Mouse (Mus musculus) induced T-regulatory cell, adult 2 months (primary cell): Measurements from ENCODE around the gene Mapk8ip3.
A peak's percentile ranks its signal among the peaks of the same experiment; 100 is the strongest.

Experiments used
- DNase-seq: peaks from one replicate; pipeline ENCODE4 v3.0.0-alpha.2; 2012; ENCODE audit warnings: low read depth

Gene Mapk8ip3

DNA sequence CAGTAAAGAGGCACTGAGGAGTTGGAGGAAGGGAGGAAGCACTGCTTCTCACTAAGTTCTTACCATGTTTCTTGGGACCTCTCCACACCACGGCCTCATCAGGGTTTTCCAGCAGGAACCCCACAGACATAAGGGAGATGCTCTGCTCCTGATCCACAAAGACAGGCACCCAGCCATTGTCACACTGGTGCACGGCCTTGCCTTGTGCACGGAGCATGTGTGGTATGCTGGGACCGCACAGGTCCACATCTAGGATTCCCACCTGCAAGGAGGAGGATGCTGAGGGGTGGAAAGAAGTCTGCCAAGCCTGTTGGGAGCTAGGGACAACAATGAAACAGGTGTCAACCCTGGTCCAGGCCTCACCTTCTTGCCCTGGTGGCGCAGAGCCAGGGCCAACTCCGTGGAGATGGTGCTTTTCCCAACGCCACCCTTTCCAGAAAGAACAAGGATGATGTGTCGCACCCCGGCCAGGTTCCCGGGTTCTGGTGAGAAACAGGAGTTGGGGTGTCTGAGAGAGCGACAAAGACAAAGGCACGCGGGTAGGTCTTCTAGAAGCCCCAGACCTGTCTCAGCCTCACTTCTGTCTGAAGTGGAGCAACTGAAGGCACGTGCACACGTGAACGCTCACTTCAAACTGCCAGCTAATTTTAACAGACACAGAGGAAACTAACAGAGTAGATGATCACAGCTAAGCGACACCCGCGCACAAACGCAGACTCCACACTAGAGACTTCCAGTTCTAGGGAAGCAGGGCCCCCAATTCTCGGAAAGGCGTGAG is 51.2 kb downstream of the Mapk8ip3 start:
- DNase-seq = no peak

DNA sequence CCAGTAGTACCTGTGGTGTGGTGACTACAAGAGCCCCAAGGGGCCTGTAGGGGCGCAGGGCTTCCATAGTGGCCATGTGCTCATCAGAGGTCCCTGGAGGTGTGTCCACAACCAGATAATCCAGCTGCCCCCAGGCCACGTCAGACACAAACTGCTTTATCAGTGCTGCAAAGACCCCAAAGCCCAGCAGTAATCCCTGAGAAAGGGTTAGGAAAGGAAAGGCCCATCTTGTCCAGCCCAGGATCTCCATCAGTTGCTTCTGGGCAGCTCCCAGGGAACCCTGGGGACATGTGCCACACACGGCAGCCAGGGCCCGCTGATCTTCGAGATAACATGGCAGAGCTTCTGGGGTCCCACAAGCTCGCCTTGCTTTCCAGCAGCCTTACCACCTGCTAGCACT is 52.4 kb downstream of the Mapk8ip3 start:
- no peak for DNase-seq

GRCm38 (mm10) chr17:24881738-24882440 is 54.9 kb downstream of the Mapk8ip3 start:
- peak; percentile 53 for DNase-seq

DNA sequence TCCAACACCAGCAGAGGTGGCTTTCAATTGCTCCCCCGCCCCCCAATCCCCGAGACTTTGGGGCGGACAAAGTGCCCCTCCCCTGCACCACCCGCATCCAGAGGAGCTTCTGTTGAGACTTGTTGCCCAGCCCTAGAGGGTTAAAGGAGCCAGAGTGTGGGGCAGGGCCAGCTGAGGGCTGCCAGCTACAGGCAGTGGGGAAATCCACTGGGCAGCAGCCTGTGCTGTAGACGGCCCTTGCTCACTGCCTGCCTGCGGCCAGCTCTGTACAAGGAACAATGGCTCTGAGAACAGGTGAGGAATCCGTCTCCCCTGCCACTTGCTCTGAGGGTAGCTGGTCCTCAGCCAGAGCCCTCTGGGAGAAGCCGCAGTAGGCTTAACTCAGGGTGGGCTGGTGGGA is 58.2 kb downstream of the Mapk8ip3 start:
- DNase-seq = no peak

- DNase-seq = no peak
These were observed 58.7 kb downstream of the Mapk8ip3 start for GRCm38 (mm10) chr17:24878117-24878397.

- no peak for DNase-seq
These were observed 59.3 kb downstream of the Mapk8ip3 start for GRCm38 (mm10) chr17:24877336-24878116.

DNA sequence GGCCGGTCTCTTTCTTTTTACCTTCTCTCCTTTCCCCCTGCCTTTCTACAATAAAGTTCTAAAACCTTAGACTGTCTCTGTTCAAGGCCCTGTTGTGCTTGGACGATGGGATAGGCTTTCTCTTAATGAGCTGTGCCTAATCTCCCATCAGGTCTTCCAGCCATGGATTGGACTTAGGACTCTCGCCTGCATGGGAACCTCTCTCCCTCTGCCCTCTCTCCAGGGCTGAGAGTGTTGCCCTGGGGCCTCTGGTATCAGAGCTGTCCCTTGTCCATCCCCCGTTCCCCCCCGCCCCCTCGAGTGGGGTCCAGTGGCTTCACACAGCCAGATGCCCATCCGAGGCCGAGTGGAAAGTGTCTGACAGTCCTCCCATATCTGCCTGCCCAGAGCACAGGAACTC is 61.8 kb downstream of the Mapk8ip3 start:
- no peak for DNase-seq

GRCm38 (mm10) chr17:24874405-24874745 is 62.4 kb downstream of the Mapk8ip3 start:
- no peak for DNase-seq

GRCm38 (mm10) chr17:24873695-24874404 is 62.9 kb downstream of the Mapk8ip3 start:
- no peak for DNase-seq

- DNase-seq = no peak
These were observed 68.9 kb downstream of the Mapk8ip3 start for GRCm38 (mm10) chr17:24867914-24868313.

DNA sequence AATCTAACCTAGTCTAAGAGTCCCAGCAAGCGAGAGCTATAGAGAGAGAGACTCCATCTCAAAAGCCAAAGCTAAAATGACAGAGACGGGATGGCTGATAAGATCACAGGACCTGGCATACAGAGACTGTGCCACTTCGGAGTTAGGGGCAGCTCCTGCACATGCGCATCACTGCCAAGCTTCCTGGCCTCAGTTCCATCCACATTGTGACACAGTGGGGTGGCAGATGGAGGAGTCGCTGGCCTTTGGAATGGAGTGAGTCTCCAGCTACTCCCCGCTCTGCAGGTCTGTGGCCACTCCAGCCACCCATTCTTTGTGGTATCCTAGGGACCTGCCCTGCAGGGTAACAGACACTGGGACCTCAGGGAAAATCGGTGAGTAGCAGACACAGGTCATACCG is 71.0 kb downstream of the Mapk8ip3 start, which contains the start of gene Igfals:
Gene Igfals, plus strand, starts transcription at position 222 of the 400 bp plus-strand sequence.
- no peak for DNase-seq

DNA sequence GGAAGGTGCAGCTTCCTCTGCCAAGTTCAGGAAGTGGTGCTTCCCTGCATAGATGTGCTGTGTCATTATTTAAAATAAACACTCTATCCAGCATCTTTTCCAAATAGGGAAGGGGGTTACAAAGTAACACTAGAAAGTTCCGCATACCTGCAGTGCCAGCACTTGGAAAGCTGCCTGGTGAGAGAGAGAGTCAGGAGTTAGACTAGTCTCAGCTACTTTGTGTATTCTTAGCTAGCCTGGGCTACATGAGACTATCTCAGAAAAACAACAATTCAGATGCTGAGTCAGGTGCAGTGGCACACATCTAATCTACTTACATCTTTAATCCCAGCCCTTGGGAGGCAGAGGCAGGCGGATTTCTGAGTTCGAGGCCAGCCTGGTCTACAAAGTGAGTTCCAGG is 75.0 kb downstream of the Mapk8ip3 start:
- DNase-seq = no peak

DNA sequence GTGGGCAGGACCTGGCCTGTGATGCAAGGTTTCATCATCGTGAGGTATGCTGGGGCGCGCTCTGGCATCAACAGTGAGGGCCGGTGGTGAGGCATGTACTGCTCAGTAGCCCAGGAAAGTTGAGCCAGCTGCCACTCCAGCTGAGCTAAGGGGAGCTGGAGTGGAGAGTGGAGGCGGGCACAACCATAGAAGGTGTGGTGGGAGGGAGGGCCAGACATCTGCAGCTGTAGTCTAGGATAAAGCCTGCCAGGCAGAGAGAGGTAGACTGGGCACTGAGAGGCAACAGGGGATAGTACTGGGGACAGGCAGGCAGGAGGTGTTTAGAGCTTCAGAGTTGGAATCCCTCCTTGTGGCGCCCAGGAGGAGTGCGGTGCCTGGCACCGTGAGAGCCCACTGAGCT is 76.7 kb downstream of the Mapk8ip3 start:
- no peak for DNase-seq

GRCm38 (mm10) chr17:24858967-24859366 is 77.8 kb downstream of the Mapk8ip3 start:
- no peak for DNase-seq

DNA sequence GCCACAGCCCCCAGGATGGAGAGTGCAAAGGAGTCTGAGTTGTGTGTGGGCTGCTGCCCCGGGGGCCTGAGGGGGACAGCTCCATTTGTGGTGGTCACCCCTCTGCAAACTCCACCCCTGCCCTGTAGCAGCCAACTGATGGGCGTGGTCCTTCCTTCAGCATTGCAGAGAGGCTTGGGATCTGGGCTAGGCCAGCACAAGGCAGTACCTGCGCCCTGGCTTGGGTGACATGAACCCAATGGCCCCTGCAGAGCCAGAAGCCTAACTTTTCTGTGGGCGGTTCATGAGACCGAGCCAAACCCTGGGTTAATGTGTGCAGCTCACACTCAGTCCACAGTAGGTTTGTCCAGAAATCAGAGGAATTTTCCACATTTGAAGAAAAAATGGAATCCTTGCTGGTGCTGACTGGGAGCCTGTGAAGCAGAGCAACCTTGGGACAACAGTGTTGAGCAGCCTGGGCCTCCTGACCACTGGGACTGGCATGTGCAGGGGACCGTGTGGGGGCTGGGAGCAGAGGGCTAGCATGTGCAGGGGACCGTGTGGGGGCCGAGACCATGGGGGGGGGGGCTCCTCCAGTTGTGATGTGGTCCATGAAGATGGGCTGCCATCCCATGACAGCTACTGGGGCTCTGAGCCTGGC is 78.8 kb downstream of the Mapk8ip3 start:
- no peak for DNase-seq

GRCm38 (mm10) chr17:24856589-24856988 is 80.2 kb downstream of the Mapk8ip3 start:
- no peak for DNase-seq

- DNase-seq = no peak
These were observed 80.8 kb downstream of the Mapk8ip3 start for GRCm38 (mm10) chr17:24855838-24856464.

GRCm38 (mm10) chr17:24851381-24852125 is 85.2 kb downstream of the Mapk8ip3 start:
- DNase-seq = no peak

GRCm38 (mm10) chr17:24850773-24851127 is 86.0 kb downstream of the Mapk8ip3 start:
- DNase-seq = no peak

DNA sequence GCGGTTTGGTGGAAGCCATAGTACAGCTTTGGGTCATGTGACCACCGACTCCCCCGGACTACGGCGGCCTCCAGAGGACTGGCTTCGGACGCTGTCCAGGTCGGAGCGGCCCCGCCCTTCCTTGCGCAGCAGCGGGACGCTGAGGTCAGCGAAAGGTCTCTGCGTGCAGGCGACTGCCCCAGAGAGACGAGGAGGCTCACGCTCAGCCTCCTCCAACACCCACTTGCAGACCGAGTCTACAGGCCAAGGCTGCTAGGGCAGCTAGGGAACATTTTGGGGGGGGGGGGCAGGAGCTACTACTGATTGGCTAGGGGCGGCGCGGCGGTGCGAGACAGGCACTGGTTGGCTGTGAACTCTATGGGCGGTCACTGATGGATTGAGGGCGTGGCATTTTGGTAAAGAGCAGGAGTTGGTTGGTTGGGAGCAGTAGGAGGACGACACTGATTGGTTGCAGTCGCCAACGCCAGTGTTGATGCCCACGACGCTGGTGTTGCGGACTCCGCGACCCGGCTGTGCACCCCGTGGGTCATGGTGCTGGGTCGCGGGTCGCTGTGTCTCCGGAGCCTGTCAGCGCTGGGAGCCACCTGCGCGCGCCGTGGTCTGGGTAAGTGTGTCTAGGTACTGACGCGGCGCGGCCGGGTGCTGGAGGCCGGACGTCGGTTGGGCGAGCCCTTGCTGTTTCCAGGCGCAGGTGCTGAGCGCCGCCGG is 86.6 kb downstream of the Mapk8ip3 start, which contains the start of gene Fahd1:
Gene Fahd1, minus strand, starts transcription at position 300 of the 708 bp plus-strand sequence.
- peak; percentile 99 for DNase-seq
